Mouse (Mus musculus) kidney, postnatal 14 days (tissue): ENCODE data around the gene Phlpp1.

Source experiments
- DNase-seq: peaks from one replicate; pipeline ENCODE4 v3.0.0; 2022; ENCODE audit warnings: mixed read lengths

Phlpp1 gene

GRCm38 (mm10) chr1:106197991-106198390 lies 26.4 kb downstream of the Phlpp1 start:
- DNase-seq = no peak

GRCm38 (mm10) chr1:106199109-106199508 lies 27.6 kb downstream of the Phlpp1 start:
- no peak for DNase-seq

GRCm38 (mm10) chr1:106199686-106200085 lies 28.1 kb downstream of the Phlpp1 start:
- DNase-seq = peak; percentile 81

GRCm38 (mm10) chr1:106201025-106201424 lies 29.5 kb downstream of the Phlpp1 start:
- no peak for DNase-seq

GRCm38 (mm10) chr1:106201929-106202328 lies 30.4 kb downstream of the Phlpp1 start:
- no peak for DNase-seq

- DNase-seq = no peak
Observed at GRCm38 (mm10) chr1:106203942-106204341, 32.4 kb downstream of the Phlpp1 start.

- no peak for DNase-seq
Observed at GRCm38 (mm10) chr1:106204350-106204749, 32.8 kb downstream of the Phlpp1 start.

GRCm38 (mm10) chr1:106208581-106208980 lies 37.0 kb downstream of the Phlpp1 start:
- DNase-seq = no peak

GRCm38 (mm10) chr1:106210461-106210860 lies 38.9 kb downstream of the Phlpp1 start:
- no peak for DNase-seq

- DNase-seq = no peak
Observed at GRCm38 (mm10) chr1:106211146-106211545, 39.6 kb downstream of the Phlpp1 start.

- DNase-seq = no peak
Observed at GRCm38 (mm10) chr1:106220431-106220830, 48.9 kb downstream of the Phlpp1 start.

GRCm38 (mm10) chr1:106221371-106221770 lies 49.8 kb downstream of the Phlpp1 start:
- no peak for DNase-seq

GRCm38 (mm10) chr1:106221964-106222363 lies 50.4 kb downstream of the Phlpp1 start:
- DNase-seq = no peak

- no peak for DNase-seq
Observed at GRCm38 (mm10) chr1:106226613-106227012, 55.1 kb downstream of the Phlpp1 start.

GRCm38 (mm10) chr1:106230313-106230712 lies 58.8 kb downstream of the Phlpp1 start:
- no peak for DNase-seq

- no peak for DNase-seq
Observed at GRCm38 (mm10) chr1:106231345-106231744, 59.8 kb downstream of the Phlpp1 start.

GRCm38 (mm10) chr1:106231805-106232459 lies 60.4 kb downstream of the Phlpp1 start:
- DNase-seq = peak; percentile 39

- DNase-seq = peak; percentile 44
Observed at GRCm38 (mm10) chr1:106232460-106232850, 60.9 kb downstream of the Phlpp1 start.

GRCm38 (mm10) chr1:106236986-106237385 lies 65.4 kb downstream of the Phlpp1 start:
- DNase-seq = peak; percentile 14

- DNase-seq = no peak
Observed at GRCm38 (mm10) chr1:106240116-106240685, 68.6 kb downstream of the Phlpp1 start.

GRCm38 (mm10) chr1:106241059-106241458 lies 69.5 kb downstream of the Phlpp1 start:
- DNase-seq = no peak

- DNase-seq = peak; percentile 79
Observed at GRCm38 (mm10) chr1:106242129-106242528, 70.6 kb downstream of the Phlpp1 start.

GRCm38 (mm10) chr1:106243371-106243770 lies 71.8 kb downstream of the Phlpp1 start:
- DNase-seq = peak; percentile 48

- DNase-seq = no peak
Observed at GRCm38 (mm10) chr1:106244245-106244644, 72.7 kb downstream of the Phlpp1 start.

GRCm38 (mm10) chr1:106254047-106254446 lies 82.5 kb downstream of the Phlpp1 start:
- DNase-seq = no peak
